Mouse (Mus musculus): ENCODE data around the gene Col12a1. TPM values are rescaled to one million over a fixed set of nuclear protein-coding genes. Genes with fewer than 3 reads are reported as not detected.

The Col12a1 gene
- total and polyA plus RNA-seq, 3 experiments = 0.07 to 0.46 (median 0.21) TPM

- Histone ChIP-seq H3K4me3 (replicated peaks in 1 of 3; ENCODE audit: low read depth in 2 of 3, low read length in 2 of 3, poor library complexity in 1 of 3) (no peak overlapping the region), H3K4me2 (ENCODE audit: insufficient read depth, low read depth, poor library complexity, severe bottlenecking) (no peak overlapping the region), H3K9ac (ENCODE audit: insufficient read depth, low read depth) (no peak overlapping the region), H3K27ac (ENCODE audit: insufficient read depth, low read depth) (no peak overlapping the region), H3K9me3 (replicated peaks; ENCODE audit: low read length) (no peaks in the 10 kb centered on the region), H3K79me2 (replicated peaks; ENCODE audit: control insufficient read depth, extremely low read depth, insufficient read depth, poor library complexity, severe bottlenecking) (no peaks in the 10 kb centered on the region), H3K27me3 (replicated peaks) (no peaks in the 10 kb centered on the region), H3K36me3 (replicated peaks in 1 of 2; ENCODE audit: control insufficient read depth in 1 of 2, insufficient read depth in 1 of 2, low read length in 1 of 2) (no peaks in the 10 kb centered on the region), H3K4me1 (ENCODE audit: control insufficient read depth in 1 of 2, insufficient read depth in 2 of 2) (peaks cover 0 to 11% of the 10 kb centered on the region in 2 experiments; a peak in 2 of 4 replicates)
- DNase-seq (ENCODE audit: extremely low read depth) = no peak
- TF ChIP-seq SIN3A (IDR thresholded peaks at IDR 0.05; ENCODE audit: low read length) = no peak
- no peak for TF ChIP-seq BHLHE40 (IDR thresholded peaks at IDR 0.05; ENCODE audit: low read depth, low read length)
- TF ChIP-seq MXI1 (IDR thresholded peaks at IDR 0.05; ENCODE audit: low read depth, low read length) = no peak
- TF ChIP-seq MAZ (IDR thresholded peaks at IDR 0.05; ENCODE audit: low read depth, low read length) = no peak
- no peak for TF ChIP-seq KAT2A (IDR thresholded peaks at IDR 0.05; ENCODE audit: insufficient replicate concordance, low read length)
- no peak for TF ChIP-seq ZC3H11A (IDR thresholded peaks at IDR 0.05; ENCODE audit: low read depth, low read length)
- no peak for TF ChIP-seq SMC3 (IDR thresholded peaks at IDR 0.05; ENCODE audit: low read depth, low read length)
- TF ChIP-seq JUND (conservative IDR thresholded peaks at IDR 0.05; ENCODE audit: low read depth, low read length) = no peak
- in situ Hi-C loops (cut with MboI; ENCODE audit: low pct_ligation_motif_present, low pct_unique_long_range_greater_than_20kb, low sequenced_read_pairs) (no loop called here), dilution Hi-C loops (cut with MboI; ENCODE audit: extremely low pct_ligation_motif_present, extremely low pct_unique_long_range_greater_than_20kb, low sequenced_read_pairs) (no loop called here)
These were observed 112.5 kb downstream of the Col12a1 start for GRCm38 (mm10) chr9:79606122-79606521.

- dilution Hi-C loops (cut with MboI; ENCODE audit: extremely low pct_ligation_motif_present, extremely low pct_unique_long_range_greater_than_20kb, low sequenced_read_pairs) = no loop called here
- Histone ChIP-seq H3K4me1 (ENCODE audit: control insufficient read depth in 1 of 2, insufficient read depth in 2 of 2) (peaks cover 0 to 11% of the 10 kb centered on the region in 2 experiments; a peak in 2 of 4 replicates), H3K36me3 (replicated peaks in 1 of 2; ENCODE audit: control insufficient read depth in 1 of 2, insufficient read depth in 1 of 2, low read length in 1 of 2) (no peaks in the 10 kb centered on the region), H3K9me3 (replicated peaks; ENCODE audit: low read length) (no peaks in the 10 kb centered on the region), H3K27me3 (replicated peaks) (no peaks in the 10 kb centered on the region), H3K79me2 (replicated peaks; ENCODE audit: control insufficient read depth, extremely low read depth, insufficient read depth, poor library complexity, severe bottlenecking) (no peaks in the 10 kb centered on the region), H3K4me3 (replicated peaks in 1 of 3; ENCODE audit: low read depth in 2 of 3, low read length in 2 of 3, poor library complexity in 1 of 3) (no peak overlapping the region), H3K27ac (ENCODE audit: insufficient read depth, low read depth) (no peak overlapping the region), H3K9ac (ENCODE audit: insufficient read depth, low read depth) (no peak overlapping the region), H3K4me2 (ENCODE audit: insufficient read depth, low read depth, poor library complexity, severe bottlenecking) (no peak overlapping the region)
- in situ Hi-C loops (cut with MboI; ENCODE audit: low pct_ligation_motif_present, low pct_unique_long_range_greater_than_20kb, low sequenced_read_pairs) = no loop called here
- TF ChIP-seq CHD1 (IDR thresholded peaks at IDR 0.05; ENCODE audit: low read depth, low read length) = no peak
- TF ChIP-seq MYC (IDR thresholded peaks at IDR 0.05; ENCODE audit: low read depth, low read length) = no peak
- no peak for DNase-seq (ENCODE audit: extremely low read depth)
These were observed 112.9 kb downstream of the Col12a1 start for GRCm38 (mm10) chr9:79605722-79606121.

- Histone ChIP-seq H3K36me3 (replicated peaks in 1 of 2; ENCODE audit: control insufficient read depth in 1 of 2, insufficient read depth in 1 of 2, low read length in 1 of 2) (no peaks in the 10 kb centered on the region), H3K27ac (ENCODE audit: insufficient read depth, low read depth) (no peak overlapping the region), H3K9me3 (replicated peaks; ENCODE audit: low read length) (no peaks in the 10 kb centered on the region), H3K4me3 (replicated peaks in 1 of 3; ENCODE audit: low read depth in 2 of 3, low read length in 2 of 3, poor library complexity in 1 of 3) (no peak overlapping the region), H3K9ac (ENCODE audit: insufficient read depth, low read depth) (no peak overlapping the region), H3K27me3 (replicated peaks) (no peaks in the 10 kb centered on the region), H3K4me1 (ENCODE audit: control insufficient read depth in 1 of 2, insufficient read depth in 2 of 2) (peaks cover 0 to 2% of the 10 kb centered on the region in 2 experiments; a peak in 1 of 4 replicates), H3K4me2 (ENCODE audit: insufficient read depth, low read depth, poor library complexity, severe bottlenecking) (no peak overlapping the region), H3K79me2 (replicated peaks; ENCODE audit: control insufficient read depth, extremely low read depth, insufficient read depth, poor library complexity, severe bottlenecking) (no peaks in the 10 kb centered on the region)
- dilution Hi-C loops (cut with MboI; ENCODE audit: extremely low pct_ligation_motif_present, extremely low pct_unique_long_range_greater_than_20kb, low sequenced_read_pairs) = no loop called here
- no peak for TF ChIP-seq GABPA (IDR thresholded peaks at IDR 0.05; ENCODE audit: insufficient replicate concordance, low read depth, low read length)
- no peak for TF ChIP-seq ETS1 (conservative IDR thresholded peaks at IDR 0.05; ENCODE audit: low read depth, low read length)
- TF ChIP-seq CHD1 (IDR thresholded peaks at IDR 0.05; ENCODE audit: low read depth, low read length) = no peak
- no peak for TF ChIP-seq UBTF (IDR thresholded peaks at IDR 0.05; ENCODE audit: low read depth, low read length)
- TF ChIP-seq SMC3 (IDR thresholded peaks at IDR 0.05; ENCODE audit: low read depth, low read length) = no peak
- no peak for TF ChIP-seq KAT2A (IDR thresholded peaks at IDR 0.05; ENCODE audit: insufficient replicate concordance, low read length)
- TF ChIP-seq ELF1 (IDR thresholded peaks at IDR 0.05; ENCODE audit: low read depth, low read length) = no peak
- in situ Hi-C loops (cut with MboI; ENCODE audit: low pct_ligation_motif_present, low pct_unique_long_range_greater_than_20kb, low sequenced_read_pairs) = no loop called here
- DNase-seq (ENCODE audit: extremely low read depth) = no peak
These were observed 114.1 kb downstream of the Col12a1 start for GRCm38 (mm10) chr9:79604546-79604945.

Measured in CH12.LX (cell line).